ENCODE assay signal across 25 mouse cellular contexts in the genomic region with DNA sequence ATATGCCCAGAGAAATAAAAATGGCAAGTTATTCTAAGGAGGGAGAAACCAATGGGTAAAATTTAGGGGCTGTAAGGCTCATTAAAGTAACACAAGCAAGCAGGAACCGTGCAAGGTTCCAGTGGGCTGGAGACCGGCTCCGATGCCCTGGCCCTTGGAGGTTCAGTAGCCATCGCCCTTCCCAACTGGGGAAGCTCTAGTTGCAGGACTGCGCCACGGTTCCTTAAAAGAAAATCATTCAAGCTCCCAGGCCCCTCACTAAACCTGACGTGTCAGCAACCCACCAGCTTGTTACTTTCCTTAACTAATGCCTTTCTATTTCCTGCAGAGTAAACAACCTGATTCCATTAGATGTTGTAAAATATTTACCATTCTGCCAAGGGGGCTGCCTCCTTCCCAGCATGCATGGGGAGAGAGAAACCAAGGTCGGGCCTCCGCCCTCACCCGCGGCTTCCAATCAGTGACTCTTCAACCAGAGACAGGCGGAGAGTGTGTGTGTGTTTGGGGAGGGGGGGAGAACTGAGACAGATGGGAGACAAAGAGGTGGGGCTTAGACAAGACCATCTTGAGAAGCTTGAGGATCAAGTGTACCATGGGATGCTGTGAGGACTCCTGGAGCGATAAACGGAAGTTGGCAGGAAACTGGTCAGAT.
A peak's percentile ranks its signal among the peaks of the same experiment; 100 is the strongest.
DNase-seq lines count a peak whose midpoint lies in the region; ATAC-seq and TF ChIP-seq lines count a peak whose summit lies in the region.
"Had no signal": no experiment of that assay in that cellular context is flagged by ENCODE, and none has a peak within 500 bp of the region (broad histone marks: within the 10 kb centered on the region; RNA-seq: fewer than 3 reads in every experiment).

No protein-coding gene starts in this region.

- H3K27ac ChIP-seq in heart, embryonic 10.5 days: no peak overlapping the region
- no peak overlapping the region for H3K27ac ChIP-seq in kidney, embryonic 14.5 days (ENCODE audit: low read depth, low read length)
- H3K27ac ChIP-seq in kidney, postnatal 0 days: peak overlapping the region; percentile 31; the same call in 1 of the 2 replicates
- no peak overlapping the region for H3K27ac ChIP-seq in midbrain, embryonic 15.5 days
- no peak overlapping the region for H3K27ac ChIP-seq in midbrain, embryonic 13.5 days
- H3K27ac ChIP-seq: embryonic facial prominence, embryonic 10.5 days; embryonic facial prominence, embryonic 13.5 days; forebrain, embryonic 12.5 days; forebrain, embryonic 15.5 days; heart, adult 2 months; hindbrain, embryonic 13.5 days had no signal

- WGBS in heart, embryonic 10.5 days: 88% methylated on average over 14 of the region's 14 CpGs
- 77% methylated on average over 14 of the region's 14 CpGs for WGBS in kidney, embryonic 14.5 days
- 72% methylated on average over 14 of the region's 14 CpGs for WGBS in kidney, postnatal 0 days
- 89% methylated on average over 14 of the region's 14 CpGs for WGBS in midbrain, embryonic 15.5 days
- 93% methylated on average over 14 of the region's 14 CpGs for WGBS in midbrain, embryonic 13.5 days

- no peaks in the 10 kb centered on the region for H3K9me3 ChIP-seq in heart, embryonic 10.5 days
- no peaks in the 10 kb centered on the region for H3K9me3 ChIP-seq in kidney, embryonic 14.5 days (ENCODE audit: control insufficient read depth, low read length)
- H3K9me3 ChIP-seq in kidney, postnatal 0 days (replicated peaks; ENCODE audit: low read length): no peaks in the 10 kb centered on the region
- H3K9me3 ChIP-seq in midbrain, embryonic 15.5 days: no peaks in the 10 kb centered on the region
- H3K9me3 ChIP-seq in midbrain, embryonic 13.5 days: no peaks in the 10 kb centered on the region
- H3K9me3 ChIP-seq: embryonic facial prominence, embryonic 10.5 days; embryonic facial prominence, embryonic 13.5 days; forebrain, embryonic 12.5 days; forebrain, embryonic 15.5 days; hindbrain, embryonic 13.5 days had no signal

- TF ChIP-seq CTCF in kidney, postnatal 0 days (IDR thresholded peaks at IDR 0.05; ENCODE audit: low read depth): no peak

- H3K4me1 ChIP-seq in heart, embryonic 10.5 days: peaks cover 10% of the 10 kb centered on the region
- no peaks in the 10 kb centered on the region for H3K4me1 ChIP-seq in kidney, embryonic 14.5 days (ENCODE audit: control insufficient read depth, insufficient read depth, low read length)
- no peaks in the 10 kb centered on the region for H3K4me1 ChIP-seq in kidney, postnatal 0 days (replicated peaks; ENCODE audit: insufficient read depth, low read length)
- H3K4me1 ChIP-seq in midbrain, embryonic 15.5 days: no peaks in the 10 kb centered on the region
- H3K4me1 ChIP-seq in midbrain, embryonic 13.5 days (replicated peaks): no peaks in the 10 kb centered on the region
- H3K4me1 ChIP-seq: embryonic facial prominence, embryonic 10.5 days; embryonic facial prominence, embryonic 13.5 days; forebrain, embryonic 12.5 days; forebrain, embryonic 15.5 days had no signal

- no peak overlapping the region for H3K4me2 ChIP-seq in kidney, embryonic 14.5 days (replicated peaks; ENCODE audit: low read depth, low read length)
- H3K4me2 ChIP-seq in kidney, postnatal 0 days (ENCODE audit: low read length): no peak overlapping the region
- no peak overlapping the region for H3K4me2 ChIP-seq in midbrain, embryonic 15.5 days
- no peak overlapping the region for H3K4me2 ChIP-seq in midbrain, embryonic 13.5 days (replicated peaks)
- H3K4me2 ChIP-seq: embryonic facial prominence, embryonic 13.5 days; forebrain, embryonic 12.5 days; forebrain, embryonic 15.5 days; heart, embryonic 11.5 days; hindbrain, embryonic 13.5 days had no signal

- H3K4me3 ChIP-seq in heart, embryonic 10.5 days: no peak overlapping the region
- H3K4me3 ChIP-seq in kidney, embryonic 14.5 days (ENCODE audit: low read length): no peak overlapping the region
- no peak overlapping the region for H3K4me3 ChIP-seq in kidney, postnatal 0 days (replicated peaks; ENCODE audit: low read depth, low read length)
- no peak overlapping the region for H3K4me3 ChIP-seq in midbrain, embryonic 15.5 days
- no peak overlapping the region for H3K4me3 ChIP-seq in midbrain, embryonic 13.5 days (replicated peaks)
- H3K4me3 ChIP-seq: embryonic facial prominence, embryonic 10.5 days; embryonic facial prominence, embryonic 13.5 days; erythroblast, embryonic 14.5 days; forebrain, embryonic 12.5 days; forebrain, embryonic 15.5 days; heart, adult 2 months; hindbrain, embryonic 13.5 days had no signal

- peak; percentile 52; the same call in 1 of the 2 replicates for ATAC-seq in kidney, embryonic 14.5 days (ENCODE audit: low FRiP score, low TSS enrichment)
- ATAC-seq in kidney, postnatal 0 days (replicated peaks; ENCODE audit: low FRiP score, low read depth): peak; percentile 57; the same call in 1 of the 2 replicates
- 0 out of 2 replicates have a peak, but pooled peaks have one; percentile 46 for ATAC-seq in midbrain, embryonic 15.5 days (replicated peaks)
- ATAC-seq in midbrain, embryonic 13.5 days: no peak
- ATAC-seq: activated CD4-positive, CD25-positive, alpha-beta regulatory T cell, adult 4 months; forebrain, embryonic 15.5 days had no signal

- peak; percentile 85 for DNase-seq in heart, adult 11 months
- DNase-seq in heart, embryonic 10.5 days (ENCODE audit: low spot score): no peak
- DNase-seq in kidney, postnatal 36 days: no peak
- no peak for DNase-seq in kidney, postnatal 0 days (ENCODE audit: low spot score)
- no peak for DNase-seq in kidney, adult 8-10 months
- DNase-seq: adrenal gland, adult 8-10 months; adrenal gland, postnatal 25 days; cerebellum, adult 11-12 months; cerebellum, adult 8-10 months; cerebellum, postnatal 10 days; cerebellum, postnatal 36 days; embryo, embryonic 11 days; gastrocnemius, postnatal 25 days; heart, adult 2 months had no signal

- no peaks in the 10 kb centered on the region for H3K36me3 ChIP-seq in heart, embryonic 10.5 days
- H3K36me3 ChIP-seq in kidney, embryonic 14.5 days (ENCODE audit: control insufficient read depth, insufficient read depth, low read length): no peaks in the 10 kb centered on the region
- H3K36me3 ChIP-seq in kidney, postnatal 0 days (ENCODE audit: insufficient read depth, low read length): no peaks in the 10 kb centered on the region
- H3K36me3 ChIP-seq in midbrain, embryonic 15.5 days (replicated peaks): no peaks in the 10 kb centered on the region
- no peaks in the 10 kb centered on the region for H3K36me3 ChIP-seq in midbrain, embryonic 13.5 days
- H3K36me3 ChIP-seq: embryonic facial prominence, embryonic 10.5 days; embryonic facial prominence, embryonic 13.5 days; forebrain, embryonic 12.5 days; forebrain, embryonic 15.5 days; hindbrain, embryonic 13.5 days had no signal

- H3K9ac ChIP-seq in kidney, embryonic 14.5 days (ENCODE audit: low read depth, low read length): no peak overlapping the region
- H3K9ac ChIP-seq in kidney, postnatal 0 days (ENCODE audit: low read depth, low read length): no peak overlapping the region
- H3K9ac ChIP-seq in midbrain, embryonic 15.5 days: no peak overlapping the region
- no peak overlapping the region for H3K9ac ChIP-seq in midbrain, embryonic 13.5 days (replicated peaks)
- H3K9ac ChIP-seq: embryonic facial prominence, embryonic 13.5 days; forebrain, embryonic 12.5 days; forebrain, embryonic 15.5 days; hindbrain, embryonic 13.5 days had no signal

- H3K27me3 ChIP-seq in heart, embryonic 10.5 days (ENCODE audit: insufficient read depth, poor library complexity, severe bottlenecking): no peaks in the 10 kb centered on the region
- H3K27me3 ChIP-seq in kidney, embryonic 14.5 days (ENCODE audit: control insufficient read depth, insufficient read depth, low read length): no peaks in the 10 kb centered on the region
- H3K27me3 ChIP-seq in kidney, postnatal 0 days (ENCODE audit: insufficient read depth, low read length): no peaks in the 10 kb centered on the region
- H3K27me3 ChIP-seq in midbrain, embryonic 15.5 days (replicated peaks): no peaks in the 10 kb centered on the region
- no peaks in the 10 kb centered on the region for H3K27me3 ChIP-seq in midbrain, embryonic 13.5 days
- H3K27me3 ChIP-seq: embryonic facial prominence, embryonic 13.5 days; forebrain, embryonic 12.5 days; forebrain, embryonic 15.5 days; hindbrain, embryonic 13.5 days had no signal
